Mouse (Mus musculus) G1E (cell line): ENCODE data around the gene Tex14.

ENCODE experiments used
- CTCF ChIP-seq: IDR thresholded peaks from 2 replicates; pipeline ENCODE4 v1.5.1; 2012; ENCODE audit warnings: low read depth, low read length, inconsistent platforms, mixed read lengths
- GATA1 ChIP-seq: IDR thresholded peaks from 2 replicates; pipeline ENCODE4 v1.6.1; 2012; ENCODE audit warnings: borderline replicate concordance, low read length, inconsistent platforms, mixed read lengths
- POLR2AphosphoS5 ChIP-seq: IDR thresholded peaks from 2 replicates; pipeline ENCODE4 v1.6.1; 2012; ENCODE audit warnings: low read depth, low read length, inconsistent platforms; ENCODE audit not compliant: insufficient replicate concordance
- TAL1 ChIP-seq: conservative IDR thresholded peaks from 2 replicates; pipeline ENCODE4 v1.6.1; 2012; ENCODE audit warnings: low read depth, low read length, inconsistent platforms, mixed read lengths

- no peak for TF ChIP-seq TAL1
- TF ChIP-seq CTCF: no peak
- TF ChIP-seq GATA1: no peak
- no peak for TF ChIP-seq POLR2AphosphoS5
Measured at GRCm38 (mm10) chr11:87574520-87575180, 169.8 kb downstream of the Tex14 start.
